Mouse (Mus musculus) CH12.LX (cell line): ENCODE data around the gene Ahnak.

Experiments
- CTCF ChIP-seq, 2 experiments: IDR thresholded peaks in 1 of 2; conservative IDR thresholded peaks in 1 of 2; 2 replicates each; pipeline ENCODE4 v1.5.1; 2011 to 2012; ENCODE audit warnings: low read depth in 2 of 2, low read length in 2 of 2, improper control_type of control experiment in 1 of 2, inconsistent platforms in 1 of 2, mild to moderate bottlenecking in 1 of 2, moderate library complexity in 1 of 2
- HCFC1 ChIP-seq: IDR thresholded peaks from 2 replicates; pipeline ENCODE4 v1.6.1; 2012; ENCODE audit warnings: low read depth, mild to moderate bottlenecking, inconsistent platforms, low read length, improper control_type of control experiment
- JUND ChIP-seq: conservative IDR thresholded peaks from 2 replicates; pipeline ENCODE4 v1.6.1; 2011; ENCODE audit warnings: low read depth, low read length, improper control_type of control experiment
- KAT2A ChIP-seq: IDR thresholded peaks from 2 replicates; pipeline ENCODE4 v1.6.1; 2012; ENCODE audit warnings: low read length, improper control_type of control experiment, inconsistent platforms; ENCODE audit not compliant: insufficient replicate concordance
- MAX ChIP-seq: IDR thresholded peaks from 2 replicates; pipeline ENCODE4 v1.6.1; 2011; ENCODE audit warnings: low read length, improper control_type of control experiment
- MAZ ChIP-seq: IDR thresholded peaks from 2 replicates; pipeline ENCODE4 v1.6.1; 2012; ENCODE audit warnings: low read depth, mild to moderate bottlenecking, inconsistent platforms, low read length, improper control_type of control experiment, moderate library complexity
- NELFE ChIP-seq: IDR thresholded peaks from 2 replicates; pipeline ENCODE4 v1.6.1; 2011; ENCODE audit warnings: low read depth, low read length, improper control_type of control experiment
- PAX5 ChIP-seq: IDR thresholded peaks from 2 replicates; pipeline ENCODE4 v1.6.1; 2012; ENCODE audit warnings: low read length, inconsistent platforms, mixed read lengths
- POLR2A ChIP-seq: IDR thresholded peaks from 2 replicates; pipeline ENCODE4 v1.6.1; 2011; ENCODE audit warnings: low read depth, mild to moderate bottlenecking, improper control_type of control experiment, low read length
- POLR2AphosphoS2 ChIP-seq: IDR thresholded peaks from 2 replicates; pipeline ENCODE4 v1.6.1; 2011; ENCODE audit warnings: low read depth, low read length, improper control_type of control experiment
- TBP ChIP-seq: conservative IDR thresholded peaks from 2 replicates; pipeline ENCODE4 v1.6.1; 2011; ENCODE audit warnings: low read depth, low read length, improper control_type of control experiment
- ZKSCAN1 ChIP-seq: IDR thresholded peaks from 2 replicates; pipeline ENCODE4 v1.6.1; 2012; ENCODE audit warnings: low read depth, inconsistent platforms, low read length, improper control_type of control experiment, borderline replicate concordance

GRCm38 (mm10) chr19:9038136-9038535 is 49.1 kb downstream of the Ahnak start:
- no peak for TF ChIP-seq TBP
- TF ChIP-seq MAX, result no peak
- no peak for TF ChIP-seq POLR2AphosphoS2
- TF ChIP-seq KAT2A, result no peak
- no peak for TF ChIP-seq NELFE
- no peak for TF ChIP-seq MAZ
- no peak for TF ChIP-seq POLR2A
- TF ChIP-seq JUND, result no peak
- no peak for TF ChIP-seq PAX5
- TF ChIP-seq ZKSCAN1, result no peak
- TF ChIP-seq CTCF (conservative IDR thresholded peaks at IDR 0.05 in 1 of 2, IDR thresholded peaks at IDR 0.05 in 1 of 2; ENCODE audit: low read depth in 2 of 2, low read length in 2 of 2), result no peak
- TF ChIP-seq HCFC1, result no peak
